Mouse (Mus musculus) kidney, embryonic 15.5 days (tissue): Measurements from ENCODE around the gene Gm14419. TPM values are rescaled to one million over a fixed set of nuclear protein-coding genes. Genes with fewer than 3 reads are reported as not detected.
"Not testable (repeated sequence)": the region's sequence is repeated elsewhere in the genome, so short reads cannot be mapped to it uniquely, and the experiment has no call there.

Experiments
- ATAC-seq: fragments of 200-750 bp; cut with Nextera tagmentation; replicated peaks from 2 replicates; pipeline ENCODE4 v1.8.0; 2017; ENCODE audit warnings: moderate TSS enrichment; ENCODE audit not compliant: low FRiP score
- H3K27ac ChIP-seq: fragments of 300-500 bp; sonication (generic); 2 replicates; pipeline ENCODE4 v1.5.1; 2015; ENCODE audit warnings: mild to moderate bottlenecking, inconsistent platforms
- H3K27me3 ChIP-seq: fragments of 300-500 bp; sonication (generic); 2 replicates; pipeline ENCODE4 v1.6.1; 2015; ENCODE audit warnings: inconsistent platforms
- H3K36me3 ChIP-seq: fragments of 300-500 bp; sonication (generic); 2 replicates; pipeline ENCODE4 v1.6.1; 2015; ENCODE audit warnings: inconsistent platforms
- H3K4me1 ChIP-seq: fragments of 300-500 bp; sonication (generic); 2 replicates; pipeline ENCODE4 v1.6.1; 2015; ENCODE audit warnings: inconsistent platforms
- H3K4me2 ChIP-seq: fragments of 300-500 bp; sonication (generic); 2 replicates; pipeline ENCODE4 v1.6.1; 2015; ENCODE audit warnings: moderate library complexity, mild to moderate bottlenecking, inconsistent platforms
- H3K4me3 ChIP-seq: fragments of 300-500 bp; sonication (generic); replicated peaks from 2 replicates; pipeline ENCODE4 v1.5.1; 2015; ENCODE audit warnings: mild to moderate bottlenecking, inconsistent platforms
- H3K9ac ChIP-seq: fragments of 300-500 bp; sonication (generic); 2 replicates; pipeline ENCODE4 v1.6.1; 2015; ENCODE audit warnings: mild to moderate bottlenecking, inconsistent platforms
- H3K9me3 ChIP-seq: fragments of 300-500 bp; sonication (generic); replicated peaks from 2 replicates; pipeline ENCODE4 v1.6.1; 2016; ENCODE audit warnings: inconsistent platforms
- WGBS: fragments of 180-500 bp; shearing (Covaris S2); methylation state at CpG from one replicate; pipeline ENCODE4 v1.1.7; 2015; ENCODE audit warnings: mixed read lengths; 5-methylcytosine and 5-hydroxymethylcytosine counted together
- polyA plus RNA-seq: library from polyadenylated mRNA; unstranded; fragments of >200 nt; fragmentation: Nextera tagmentation; extraction: Ambion mirVana; gene quantifications from 2 replicates; pipeline ENCODE4 v1.2.1, GENCODE M21; 2015

Gm14419 gene
- polyA plus RNA-seq: 8.4 and 11.2 TPM in 2 replicates

DNA sequence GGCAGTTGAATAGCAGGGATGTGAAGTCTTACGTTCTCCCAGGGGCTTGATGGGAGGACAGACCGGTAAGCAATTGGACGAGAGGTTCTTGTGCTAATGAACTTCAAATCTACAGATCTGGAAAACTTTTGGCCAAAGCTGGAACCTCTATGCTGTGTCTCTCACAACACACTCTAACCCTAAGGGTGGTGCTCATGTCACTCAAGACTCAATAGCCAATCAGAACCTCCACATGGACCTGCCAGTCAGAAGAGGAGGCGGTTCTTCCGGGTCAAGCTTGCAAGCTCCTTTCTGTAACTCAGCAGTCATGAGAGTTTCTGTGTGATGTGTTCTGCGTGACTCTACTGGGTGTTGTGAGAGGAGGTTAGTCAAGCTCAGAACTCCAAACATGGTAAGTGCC is at the start of gene Gm14419:
Gm14419 (plus strand) TSS at position 301 of the 400 bp plus-strand sequence.
- H3K4me3 ChIP-seq, H3K27ac ChIP-seq, H3K4me1 ChIP-seq, H3K9me3 ChIP-seq, ATAC-seq, H3K4me2 ChIP-seq, H3K27me3 ChIP-seq, H3K9ac ChIP-seq, H3K36me3 ChIP-seq: not testable (repeated sequence)
- no CpG with 5 or more reads among the region's 6 CpGs for WGBS

Other genes starting within 250 kb of the Gm14419 start
- gene Gm14295, start 202.3 kb upstream of the Gm14419 start, polyA plus RNA-seq: 11.1 and 14.6 TPM in 2 replicates
- not detected in 2 replicates for gene Gm14408, start 169.8 kb upstream of the Gm14419 start, polyA plus RNA-seq
- gene Gm14296, start 73.1 kb upstream of the Gm14419 start, polyA plus RNA-seq: 12.5 and 12.7 TPM in 2 replicates
- gene Gm14401, start 73.4 kb downstream of the Gm14419 start, polyA plus RNA-seq: 0.14 TPM in 1 of 2 replicates, not detected in the other
- 25.8 and 26.6 TPM in 2 replicates for gene Gm14410, start 205.5 kb downstream of the Gm14419 start, polyA plus RNA-seq